Mouse (Mus musculus) B cell, adult 2 months (primary cell): ENCODE results near the gene Mgat5b.
"Not testable (repeated sequence)": the region's sequence is repeated elsewhere in the genome, so short reads cannot be mapped to it uniquely, and the experiment has no call there.

ENCODE experiments used
- DNase-seq, 2 experiments: peaks; one replicate each; pipeline ENCODE4 v3.0.0; 2022

Mgat5b gene

GRCm38 (mm10) chr11:116918323-116919185, at the start of gene Mgat5b:
Gene Mgat5b (plus strand): TSS chr11:116918863.
- DNase-seq, result peak; percentile 83 to 84

GRCm38 (mm10) chr11:116869223-116869622, 49.4 kb upstream of the Mgat5b start:
- DNase-seq, result no peak

- no peak for DNase-seq
Measured at GRCm38 (mm10) chr11:116869641-116870040, 49.0 kb upstream of the Mgat5b start.

GRCm38 (mm10) chr11:116871538-116871937, 47.1 kb upstream of the Mgat5b start:
- DNase-seq, result no peak

GRCm38 (mm10) chr11:116873987-116874386, 44.7 kb upstream of the Mgat5b start:
- DNase-seq, result no peak

GRCm38 (mm10) chr11:116878454-116878853, 40.2 kb upstream of the Mgat5b start:
- DNase-seq, result no peak

GRCm38 (mm10) chr11:116880839-116881238, 37.8 kb upstream of the Mgat5b start:
- no peak for DNase-seq

- DNase-seq, result no peak
Measured at GRCm38 (mm10) chr11:116881440-116881839, 37.2 kb upstream of the Mgat5b start.

GRCm38 (mm10) chr11:116882446-116882845, 36.2 kb upstream of the Mgat5b start:
- no peak for DNase-seq

GRCm38 (mm10) chr11:116884061-116884460, 34.6 kb upstream of the Mgat5b start:
- no peak for DNase-seq

GRCm38 (mm10) chr11:116885275-116886151, 33.1 kb upstream of the Mgat5b start:
- peak; percentile 76 to 77 for DNase-seq

- no peak for DNase-seq
Measured at GRCm38 (mm10) chr11:116887136-116887535, 31.5 kb upstream of the Mgat5b start.

- no peak for DNase-seq
Measured at GRCm38 (mm10) chr11:116893532-116894442, 24.9 kb upstream of the Mgat5b start.

- no peak for DNase-seq
Measured at GRCm38 (mm10) chr11:116895402-116895801, 23.3 kb upstream of the Mgat5b start.

- no peak for DNase-seq
Measured at GRCm38 (mm10) chr11:116899247-116899646, 19.4 kb upstream of the Mgat5b start.

- DNase-seq, result not testable (repeated sequence)
Measured at GRCm38 (mm10) chr11:116902588-116902987, 16.1 kb upstream of the Mgat5b start.

GRCm38 (mm10) chr11:116905741-116906456, 12.8 kb upstream of the Mgat5b start:
- DNase-seq, result no peak

- no peak for DNase-seq
Measured at GRCm38 (mm10) chr11:116913573-116913972, 5.1 kb upstream of the Mgat5b start.

- DNase-seq, result no peak
Measured at GRCm38 (mm10) chr11:116914267-116914885, 4.3 kb upstream of the Mgat5b start.

- no peak for DNase-seq
Measured at GRCm38 (mm10) chr11:116915241-116915640, 3.4 kb upstream of the Mgat5b start.

- DNase-seq, result no peak
Measured at GRCm38 (mm10) chr11:116917361-116917760, 1.3 kb upstream of the Mgat5b start.
